Mouse (Mus musculus) thymus, adult 18-20 months (tissue): ENCODE data around the gene Smim26.

Source experiments
- DNase-seq, 2 experiments: peaks; one replicate each; pipeline ENCODE4 v3.0.0; 2022; ENCODE audit warnings: mixed read lengths in 2 of 2

The Smim26 gene

GRCm38 (mm10) chr2:144637204-144637603 lies 43.4 kb downstream of the Smim26 start:
- DNase-seq: no peak

GRCm38 (mm10) chr2:144637671-144638395 lies 44.0 kb downstream of the Smim26 start:
- no peak for DNase-seq

GRCm38 (mm10) chr2:144638719-144639118 lies 44.9 kb downstream of the Smim26 start:
- no peak for DNase-seq

- no peak for DNase-seq
Measured at GRCm38 (mm10) chr2:144640101-144640500, 46.2 kb downstream of the Smim26 start.

- DNase-seq: no peak
Measured at GRCm38 (mm10) chr2:144641991-144642390, 48.1 kb downstream of the Smim26 start.
